Mouse (Mus musculus) testis, adult 2 months (tissue): ENCODE measurements around the gene Rmnd5a.

ENCODE experiments used
- CTCF ChIP-seq: fragments of 200-500 bp; IDR thresholded peaks from 2 replicates; pipeline ENCODE4 v1.5.1; 2012; ENCODE audit warnings: low read depth, mild to moderate bottlenecking, inconsistent platforms, low read length, moderate library complexity; ENCODE audit not compliant: control insufficient read depth, insufficient read depth, insufficient replicate concordance
- POLR2A ChIP-seq: fragments of 200-500 bp; IDR thresholded peaks from 2 replicates; pipeline ENCODE4 v1.6.1; 2012; ENCODE audit warnings: low read depth, mild to moderate bottlenecking, inconsistent platforms, low read length, moderate library complexity; ENCODE audit not compliant: control insufficient read depth

DNA sequence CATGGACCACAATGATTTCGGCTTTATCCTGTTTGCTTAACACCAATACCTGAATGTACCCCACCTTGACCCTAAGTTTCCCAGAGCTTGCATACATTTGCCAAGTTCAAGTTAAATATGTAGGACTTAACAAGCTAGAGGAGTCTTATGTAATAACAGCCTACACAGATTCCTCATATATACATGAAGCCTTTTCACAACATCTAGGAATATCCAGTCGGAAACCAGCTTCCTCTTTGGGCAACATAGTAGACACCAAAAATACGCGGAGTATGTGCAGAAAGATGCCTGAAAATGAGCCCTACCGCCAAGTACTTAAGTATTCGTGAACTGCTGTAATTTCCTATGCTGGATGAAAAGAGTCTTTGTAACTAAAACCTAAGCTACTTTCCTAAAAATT lies 14.8 kb downstream of the Rmnd5a start:
- no peak for TF ChIP-seq POLR2A
- no peak for TF ChIP-seq CTCF
